Mouse (Mus musculus) midbrain, embryonic 14.5 days (tissue): Measurements from ENCODE around the gene 1700029P11Rik. TPM values are rescaled to one million over a fixed set of nuclear protein-coding genes. Genes with fewer than 3 reads are reported as not detected.

Experiments used
- ATAC-seq: fragments of 200-750 bp; cut with Nextera tagmentation; 2 replicates; pipeline ENCODE4 v1.8.0; 2017; ENCODE audit warnings: moderate number of reproducible peaks, moderate library complexity; ENCODE audit not compliant: low FRiP score, low TSS enrichment
- DNase-seq: peaks from one replicate; pipeline ENCODE4 v3.0.0-alpha.2; 2015
- H3K27ac ChIP-seq: fragments of 300-500 bp; sonication (generic); replicated peaks from 2 replicates; pipeline ENCODE4 v1.5.1; 2014; ENCODE audit warnings: mild to moderate bottlenecking, low read depth, low read length, moderate library complexity
- H3K27me3 ChIP-seq: fragments of 300-500 bp; sonication (generic); 2 replicates; pipeline ENCODE4 v1.6.1; 2014; ENCODE audit warnings: low read length, control low read depth, mixed read lengths; ENCODE audit not compliant: control insufficient read depth, insufficient read depth
- H3K36me3 ChIP-seq: fragments of 300-500 bp; sonication (generic); 2 replicates; pipeline ENCODE4 v1.6.1; 2014; ENCODE audit warnings: low read length, control low read depth; ENCODE audit not compliant: control insufficient read depth, insufficient read depth
- H3K4me1 ChIP-seq: fragments of 300-500 bp; sonication (generic); 2 replicates; pipeline ENCODE4 v1.6.1; 2014; ENCODE audit warnings: mild to moderate bottlenecking, antibody characterized with exemption, low read length, control low read depth; ENCODE audit not compliant: control insufficient read depth, insufficient read depth
- H3K4me2 ChIP-seq: fragments of 300-500 bp; sonication (generic); 2 replicates; pipeline ENCODE4 v1.6.1; 2014; ENCODE audit warnings: mild to moderate bottlenecking, low read length, moderate library complexity
- H3K4me3 ChIP-seq: fragments of 300-500 bp; sonication (generic); replicated peaks from 2 replicates; pipeline ENCODE4 v1.5.1; 2014; ENCODE audit warnings: low read depth, low read length
- H3K9ac ChIP-seq: fragments of 300-500 bp; sonication (generic); replicated peaks from 2 replicates; pipeline ENCODE4 v1.6.1; 2014; ENCODE audit warnings: mild to moderate bottlenecking, low read length, moderate library complexity
- H3K9me3 ChIP-seq: fragments of 300-500 bp; sonication (generic); 2 replicates; pipeline ENCODE4 v1.6.1; 2016; ENCODE audit warnings: low read length, control low read depth, mixed read lengths; ENCODE audit not compliant: control insufficient read depth
- WGBS: fragments of 180-500 bp; shearing (Covaris S2); extraction: QIAGEN DNeasy Blood & Tissue Kit; methylation state at CpG from one replicate; pipeline ENCODE4 v1.1.7; 2014; 5-methylcytosine and 5-hydroxymethylcytosine counted together
- polyA plus RNA-seq: library from polyadenylated mRNA; unstranded; fragments of >200 nt; fragmentation: Nextera tagmentation; extraction: Ambion mirVana; gene quantifications from 2 replicates; pipeline ENCODE4 v1.2.1, GENCODE M21; 2014

The 1700029P11Rik gene
- polyA plus RNA-seq, 1 experiment from 2014 or later: not detected

GRCm38 (mm10) chr15:82027726-82028125 is 47.4 kb downstream of the 1700029P11Rik start:
- H3K9me3 ChIP-seq: no peaks in the 10 kb centered on the region
- H3K4me1 ChIP-seq: no peaks in the 10 kb centered on the region
- H3K4me2 ChIP-seq: no peak overlapping the region
- H3K36me3 ChIP-seq: peaks cover 89% of the 10 kb centered on the region
- 95% methylated on average over 7 of the region's 7 CpGs for WGBS
- H3K27ac ChIP-seq: no peak overlapping the region
- H3K9ac ChIP-seq: no peak overlapping the region
- no peak for DNase-seq
- ATAC-seq: no peak
- H3K27me3 ChIP-seq: no peaks in the 10 kb centered on the region
- no peak overlapping the region for H3K4me3 ChIP-seq

Other genes starting within 250 kb of the 1700029P11Rik start
- 61.2 and 63.8 TPM in 2 replicates for gene Zc3h7b, start 235.5 kb upstream of the 1700029P11Rik start, polyA plus RNA-seq
- 118 and 119 TPM in 2 replicates for gene Rangap1, start 235.0 kb upstream of the 1700029P11Rik start, polyA plus RNA-seq
- 12.9 and 19.6 TPM in 2 replicates for gene Tef, start 178.1 kb upstream of the 1700029P11Rik start, polyA plus RNA-seq
- gene Tob2, start 121.7 kb upstream of the 1700029P11Rik start, polyA plus RNA-seq: 11.7 and 14.4 TPM in 2 replicates
- 139 and 149 TPM in 2 replicates for gene Phf5a, start 108.6 kb upstream of the 1700029P11Rik start, polyA plus RNA-seq
- 211 and 221 TPM in 2 replicates for gene Aco2, start 108.2 kb upstream of the 1700029P11Rik start, polyA plus RNA-seq
- gene Polr3h, start 54.3 kb upstream of the 1700029P11Rik start, polyA plus RNA-seq: 67.7 and 74.2 TPM in 2 replicates
- gene Csdc2, start 43.8 kb upstream of the 1700029P11Rik start, polyA plus RNA-seq: 167 and 188 TPM in 2 replicates
- 67.1 and 94.5 TPM in 2 replicates for gene Pmm1, start 19.6 kb upstream of the 1700029P11Rik start, polyA plus RNA-seq
- gene Xrcc6, start 7.3 kb downstream of the 1700029P11Rik start, polyA plus RNA-seq: 28.3 and 36.9 TPM in 2 replicates
- 39.7 and 51.0 TPM in 2 replicates for gene Desi1, start 53.3 kb downstream of the 1700029P11Rik start, polyA plus RNA-seq
- 243 and 254 TPM in 2 replicates for gene Snu13, start 67.1 kb downstream of the 1700029P11Rik start, polyA plus RNA-seq
- gene 4930407I10Rik, start 78.6 kb downstream of the 1700029P11Rik start, polyA plus RNA-seq: 0.04 TPM in 1 of 2 replicates, not detected in the other
- gene Mei1, start 89.5 kb downstream of the 1700029P11Rik start, polyA plus RNA-seq: 0.07 TPM in 1 of 2 replicates, not detected in the other
- gene Ccdc134, start 147.4 kb downstream of the 1700029P11Rik start, polyA plus RNA-seq: 10.0 and 11.0 TPM in 2 replicates
- 132 and 158 TPM in 2 replicates for gene Srebf2, start 166.6 kb downstream of the 1700029P11Rik start, polyA plus RNA-seq
- gene Shisa8, start 232.3 kb downstream of the 1700029P11Rik start, polyA plus RNA-seq: 0.70 and 1.5 TPM in 2 replicates
- 0.19 TPM in 1 of 2 replicates, not detected in the other for gene Tnfrsf13c, start 243.8 kb downstream of the 1700029P11Rik start, polyA plus RNA-seq